Mouse (Mus musculus) hematopoietic stem cell, adult 5-6 weeks (primary cell): ENCODE measurements at regions not wholly inside any gene's neighbourhood (a gene's known extent, or its start where the extent isn't known, plus 50 kb on each side); places are given as distances from the start of the nearest gene placed in this dataset.
"Not testable (repeated sequence)": the region's sequence is repeated elsewhere in the genome, so short reads cannot be mapped to it uniquely, and the experiment has no call there.

ENCODE experiments used
- ATAC-seq, 2 experiments: fragments of 125-278 bp in 1 of 2; replicated peaks in 1 of 2; 2 replicates each; pipeline ENCODE4 v1.8.0; 2016 to 2017; ENCODE audit warnings: inconsistent platforms in 2 of 2, mild to moderate bottlenecking in 2 of 2, moderate number of reproducible peaks in 2 of 2, low read depth in 1 of 2, moderate TSS enrichment in 1 of 2; ENCODE audit not compliant: low FRiP score in 2 of 2, poor library complexity in 2 of 2, severe bottlenecking in 2 of 2, insufficient read depth in 1 of 2, low TSS enrichment in 1 of 2

- ATAC-seq = no peak
Observed at GRCm38 (mm10) chr16:65312947-65313346, 207.3 kb upstream of the Htr1f start.

DNA sequence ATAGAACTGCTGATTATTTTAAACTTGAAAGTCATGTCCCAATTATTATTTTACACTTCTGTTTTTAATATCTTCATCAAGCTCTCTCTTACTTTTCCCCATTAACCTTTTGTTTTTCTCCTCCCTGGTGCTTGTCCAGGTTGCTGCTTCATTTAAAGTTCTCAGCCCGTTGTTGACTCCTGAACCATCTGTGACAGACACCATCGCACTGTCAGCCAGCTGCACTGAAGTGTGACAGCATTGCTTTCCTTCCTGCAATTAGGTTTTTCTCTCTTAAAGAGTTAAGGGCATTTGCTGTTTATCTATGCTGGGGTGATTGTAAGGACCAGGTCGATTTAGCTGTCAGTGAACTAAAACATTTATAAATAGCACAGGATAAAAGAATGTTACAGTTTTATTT, 205.3 kb upstream of the Pou1f1 start:
- ATAC-seq = no peak

- ATAC-seq = no peak; a peak in 1 of 4 replicates
Observed at GRCm38 (mm10) chr16:65332412-65332811, 187.9 kb upstream of the Pou1f1 start.

- no peak for ATAC-seq
Observed at GRCm38 (mm10) chr16:65339225-65339624, 181.1 kb upstream of the Pou1f1 start.

GRCm38 (mm10) chr16:65359881-65360280, 160.4 kb upstream of the Pou1f1 start:
- ATAC-seq = no peak

DNA sequence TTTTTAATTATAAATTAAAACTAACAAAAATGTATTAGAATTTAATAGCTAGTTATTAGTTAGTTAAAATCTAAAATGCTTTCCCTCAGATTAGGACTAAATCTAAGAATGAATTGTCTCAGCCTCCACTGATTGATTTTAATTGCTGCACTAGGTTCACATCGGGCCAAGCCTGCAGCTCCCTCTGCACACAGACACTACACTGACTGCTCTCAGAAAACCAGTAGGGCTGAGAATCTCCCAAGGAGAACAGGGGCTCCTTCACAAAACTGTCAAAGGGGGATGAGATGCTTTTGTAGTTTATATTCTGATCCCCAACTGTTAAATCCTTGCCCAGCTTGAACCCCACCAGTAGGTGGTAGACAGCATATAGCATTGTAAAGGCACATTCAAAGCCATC, 151.0 kb upstream of the Pou1f1 start:
- no peak for ATAC-seq

DNA sequence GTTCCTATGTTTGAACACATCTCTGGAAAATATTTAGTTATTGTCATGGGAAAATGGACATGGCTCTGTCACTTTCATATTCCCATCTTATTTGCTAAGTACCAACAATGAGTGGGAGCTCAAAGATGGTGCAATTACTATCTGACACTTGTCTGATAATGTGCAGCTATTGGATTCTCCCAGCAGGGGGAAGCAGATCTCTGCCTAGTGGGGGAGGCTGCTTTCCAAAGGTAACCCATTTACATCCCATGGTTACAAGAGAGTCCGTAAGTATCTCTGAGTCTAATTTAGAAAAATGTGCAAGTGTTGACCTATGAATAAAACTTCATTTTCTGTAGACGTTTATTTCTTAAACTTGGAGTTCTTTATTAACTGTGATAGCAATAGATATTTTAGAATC, 149.4 kb upstream of the Pou1f1 start:
- ATAC-seq = peak; percentile 45 to 82; a peak in 3 of 4 replicates

GRCm38 (mm10) chr16:65376553-65376952, 143.8 kb upstream of the Pou1f1 start:
- ATAC-seq = no peak

DNA sequence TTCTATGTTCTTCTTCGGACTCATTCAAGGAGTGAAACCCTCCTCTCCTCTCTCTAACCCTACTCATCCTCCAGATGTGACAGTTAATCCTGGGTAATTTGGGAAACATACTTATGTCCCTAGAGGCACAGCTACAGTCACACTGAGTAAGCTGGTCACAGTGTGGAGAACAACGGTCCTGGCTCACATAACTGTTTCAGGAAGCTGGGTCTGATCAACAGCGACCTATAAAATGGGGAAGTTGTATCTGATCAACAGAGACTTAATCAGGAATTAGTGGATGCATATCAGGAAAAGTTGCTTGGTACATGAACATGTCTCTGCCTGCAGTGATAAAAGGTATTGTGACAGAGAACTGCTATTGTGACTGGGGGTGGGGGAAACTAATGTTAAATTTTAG, 142.0 kb upstream of the Pou1f1 start:
- ATAC-seq = peak; percentile 83 to 87

- ATAC-seq = no peak
Observed at GRCm38 (mm10) chr16:65379939-65380338, 140.4 kb upstream of the Pou1f1 start.

DNA sequence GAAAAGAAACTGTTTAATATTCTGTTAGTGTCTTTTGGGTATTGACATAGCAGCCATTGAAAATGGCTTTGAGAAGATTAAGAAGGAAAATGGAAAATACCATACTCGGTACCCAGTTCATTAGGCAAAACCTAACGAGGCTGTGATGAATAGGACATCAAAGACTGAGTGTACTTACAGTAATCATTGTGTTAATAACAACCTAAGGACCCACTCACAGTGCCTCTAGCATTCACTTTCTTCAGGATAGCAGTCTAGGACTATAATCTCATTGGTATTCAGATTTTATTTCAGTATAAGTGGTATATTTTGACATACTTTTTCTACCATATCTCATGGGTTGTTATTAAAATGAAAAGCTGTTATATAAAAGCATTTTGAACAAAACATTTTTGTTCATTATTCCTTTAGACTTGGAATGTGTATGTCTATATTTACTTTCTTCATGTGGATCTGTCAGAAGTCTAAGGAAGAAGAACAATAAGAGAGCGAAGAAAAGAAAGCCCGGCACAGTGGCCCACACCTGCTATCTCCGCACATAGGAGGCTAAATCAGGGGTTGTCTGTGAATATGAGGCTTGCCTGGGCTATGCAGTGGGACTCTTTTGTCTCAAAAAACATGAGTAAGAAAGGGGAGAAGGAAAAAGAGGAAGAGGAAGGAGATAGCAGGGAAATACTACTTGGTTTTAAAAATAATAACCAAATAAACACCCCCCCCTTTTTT, 116.2 kb upstream of the Pou1f1 start:
- ATAC-seq = no peak

GRCm38 (mm10) chr16:65404816-65405215, 115.5 kb upstream of the Pou1f1 start:
- no peak for ATAC-seq

GRCm38 (mm10) chr16:65405824-65406556, 114.3 kb upstream of the Pou1f1 start:
- ATAC-seq = peak; percentile 42 to 45; a peak in 3 of 4 replicates

GRCm38 (mm10) chr16:65432046-65432445, 88.3 kb upstream of the Pou1f1 start:
- not testable (repeated sequence) for ATAC-seq

DNA sequence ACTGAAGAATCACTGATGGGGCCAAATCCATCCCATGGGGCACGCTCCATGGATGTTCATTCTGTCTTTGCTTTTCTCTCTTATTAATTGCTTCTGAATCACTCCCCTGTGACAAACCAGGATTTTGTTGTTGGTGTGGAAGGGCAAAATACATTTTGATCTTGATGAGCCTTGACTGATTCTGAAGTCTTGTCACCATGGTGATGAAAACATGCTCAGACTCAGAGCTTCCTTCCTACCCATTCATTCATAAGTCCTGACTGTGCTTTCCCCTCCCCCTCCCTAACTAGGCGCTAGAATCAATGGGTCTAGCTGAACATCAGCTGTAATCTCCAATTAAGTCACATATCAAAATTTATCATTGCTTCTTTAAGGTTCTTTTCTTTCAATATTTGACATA, 84.2 kb upstream of the Pou1f1 start:
- ATAC-seq = no peak

GRCm38 (mm10) chr16:65441954-65442353, 78.4 kb upstream of the Pou1f1 start:
- no peak for ATAC-seq

DNA sequence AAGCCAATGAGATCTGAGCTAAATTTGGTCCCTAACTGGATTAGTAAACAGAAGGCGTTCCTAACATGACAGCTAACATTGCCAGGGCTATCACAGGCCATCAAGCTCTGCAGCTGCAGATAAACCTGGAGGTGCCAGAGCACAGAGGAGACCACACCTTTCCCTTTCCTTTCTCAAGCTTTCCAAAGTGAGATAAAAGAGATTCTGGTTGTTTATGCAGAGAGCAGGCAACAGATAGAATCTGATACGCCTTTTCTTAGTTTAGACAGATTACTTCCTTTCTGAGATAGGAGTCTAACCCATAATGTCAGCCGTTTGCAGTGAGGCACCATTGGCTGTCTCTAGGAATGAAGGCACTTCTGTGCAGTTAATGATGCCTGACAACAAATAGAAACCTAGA, 71.5 kb upstream of the Pou1f1 start:
- ATAC-seq = no peak

DNA sequence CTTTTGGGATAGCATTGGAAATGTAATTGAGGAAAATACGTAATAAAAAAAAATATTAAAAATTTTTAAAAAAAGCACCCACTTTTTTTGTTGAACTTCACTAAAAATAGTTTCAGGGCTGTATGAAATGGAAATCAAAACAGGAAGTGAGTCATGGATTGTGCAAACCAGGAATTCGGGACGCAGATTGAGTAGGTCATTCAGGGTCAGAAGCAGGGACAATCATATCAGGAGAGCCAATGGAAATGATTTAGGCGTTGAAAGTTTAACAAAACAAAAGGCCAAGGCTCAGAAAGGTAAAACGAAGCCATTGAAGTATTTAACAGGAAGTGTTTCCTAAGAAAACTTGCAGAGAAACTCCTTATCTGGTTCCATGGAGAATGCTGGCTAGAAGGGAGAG, 69.6 kb upstream of the Pou1f1 start:
- ATAC-seq = no peak

DNA sequence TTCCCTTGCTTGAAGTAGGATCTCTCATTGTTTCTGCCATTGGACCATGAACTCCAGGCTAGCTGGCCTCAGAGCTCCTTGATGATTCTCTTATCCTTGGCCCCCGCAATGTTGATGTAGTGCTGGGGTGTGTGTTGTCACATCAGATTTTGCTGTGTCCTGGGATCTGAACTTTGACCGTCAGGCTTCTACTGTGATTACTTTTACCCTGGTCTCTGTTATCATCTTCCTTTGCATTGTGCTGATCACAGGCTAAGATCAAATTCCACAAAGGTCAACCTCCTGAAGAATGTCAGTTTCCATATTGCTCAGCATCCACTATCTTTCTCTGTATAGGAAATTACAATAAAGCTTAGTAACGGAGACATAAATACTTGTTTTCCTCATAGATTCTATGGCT, 68.4 kb upstream of the Pou1f1 start:
- no peak for ATAC-seq
